Mouse (Mus musculus): Measurements from ENCODE around the gene Gm21904. TPM values are rescaled to one million over a fixed set of nuclear protein-coding genes. Genes with fewer than 3 reads are reported as not detected.
"Not testable (repeated sequence)": the region's sequence is repeated elsewhere in the genome, so short reads cannot be mapped to it uniquely, and the experiment has no call there.

The Gm21904 gene
- not detected in 2 replicates for total RNA-seq (2014; rRNA removed)
- polyA plus RNA-seq (2012; rRNA removed), result not detected in 2 replicates

DNA sequence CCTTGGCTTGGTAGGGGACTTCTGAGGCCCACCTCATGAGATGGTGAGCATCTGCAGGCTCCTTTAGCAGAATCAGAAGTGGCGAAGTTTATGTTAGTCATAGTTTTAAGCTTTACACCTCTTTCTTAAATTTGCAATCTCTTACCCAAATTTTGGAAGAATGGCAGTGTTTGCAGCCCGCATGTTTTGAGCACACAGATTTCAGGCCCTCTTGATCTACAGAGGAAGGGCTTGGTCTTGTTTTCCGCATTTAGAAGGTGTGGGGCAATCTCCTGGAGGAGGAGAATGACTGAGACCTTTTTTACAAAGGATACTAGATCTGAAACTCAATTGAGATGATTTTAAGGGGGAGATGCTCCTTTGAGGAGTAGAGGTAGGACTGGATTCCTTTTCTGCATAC lies at the start of gene Gm21904:
Gm21904 (minus strand) TSS at position 101 of the 400 bp plus-strand sequence.
- H3K9ac ChIP-seq (ENCODE audit: low read depth, low read length); H3K4me3 ChIP-seq (ENCODE audit: insufficient read depth, low read depth, low read length); H3K36me3 ChIP-seq (ENCODE audit: control insufficient read depth, insufficient read depth, low read length); H3K4me1 ChIP-seq (ENCODE audit: control insufficient read depth, insufficient read depth, low read length); H3K79me2 ChIP-seq (ENCODE audit: control insufficient read depth, insufficient read depth, low read length); DNase-seq (ENCODE audit: extremely low read depth, low read depth, low spot score); H3K27ac ChIP-seq (replicated peaks; ENCODE audit: insufficient read depth, low read depth, low read length); H3K27me3 ChIP-seq (ENCODE audit: control insufficient read depth, insufficient read depth, low read length): not testable (repeated sequence)
- no CpG with 5 or more reads among the region's 3 CpGs for WGBS

DNA sequence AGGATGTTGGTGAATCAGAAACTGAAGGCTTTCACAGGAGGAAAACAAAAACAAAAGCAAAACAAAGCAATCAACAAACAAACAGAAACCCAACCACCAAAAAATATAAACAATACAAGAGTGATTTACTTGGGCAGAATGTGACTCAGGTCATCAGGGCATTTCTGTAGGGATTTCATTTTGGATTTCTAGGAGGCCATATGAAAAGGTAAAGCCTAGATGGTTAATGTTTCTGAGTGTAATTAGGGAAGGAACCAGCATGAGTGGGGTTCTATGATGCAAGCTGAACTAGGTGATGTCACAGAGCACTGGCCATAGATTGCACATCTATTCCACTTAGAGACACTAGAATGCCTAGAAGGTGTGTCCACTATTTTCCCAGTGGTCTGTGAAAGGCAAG lies 28.4 kb upstream of the Gm21904 start, which contains the start of the genes Gm20772 and Gm20831:
Gm20772 (plus strand) TSS at position 301 of the 400 bp plus-strand sequence.
Gm20831 (plus strand) TSS at position 301 of the 400 bp plus-strand sequence.
- not testable (repeated sequence) for DNase-seq (ENCODE audit: extremely low read depth, low read depth, low spot score); H3K4me3 ChIP-seq (ENCODE audit: insufficient read depth, low read depth, low read length); H3K9ac ChIP-seq (ENCODE audit: low read depth, low read length); H3K4me1 ChIP-seq (ENCODE audit: control insufficient read depth, insufficient read depth, low read length); H3K36me3 ChIP-seq (ENCODE audit: control insufficient read depth, insufficient read depth, low read length); H3K27me3 ChIP-seq (ENCODE audit: control insufficient read depth, insufficient read depth, low read length); H3K27ac ChIP-seq (replicated peaks; ENCODE audit: insufficient read depth, low read depth, low read length); H3K79me2 ChIP-seq (ENCODE audit: control insufficient read depth, insufficient read depth, low read length)

Other genes with a start within 250 kb of the Gm21904 start
- not detected in 2 replicates for gene Gm20772, start 28.5 kb upstream of the Gm21904 start, total RNA-seq (2014; rRNA removed)
- not detected in 2 replicates for gene Gm20772, start 28.5 kb upstream of the Gm21904 start, polyA plus RNA-seq (2012; rRNA removed)
- not detected in 2 replicates for gene Gm20831, start 28.5 kb upstream of the Gm21904 start, total RNA-seq (2014; rRNA removed)
- not detected in 2 replicates for gene Gm20831, start 28.5 kb upstream of the Gm21904 start, polyA plus RNA-seq (2012; rRNA removed)
- not detected in 2 replicates for gene Srsy, start 91.1 kb upstream of the Gm21904 start, total RNA-seq (2014; rRNA removed)
- gene Srsy, start 91.1 kb upstream of the Gm21904 start, polyA plus RNA-seq (2012; rRNA removed), result not detected in 2 replicates
- not detected in 2 replicates for gene Gm21764, start 215.5 kb upstream of the Gm21904 start, total RNA-seq (2014; rRNA removed)
- not detected in 2 replicates for gene Gm21764, start 215.5 kb upstream of the Gm21904 start, polyA plus RNA-seq (2012; rRNA removed)
- gene Ssty1, start 242.8 kb upstream of the Gm21904 start, total RNA-seq (2014; rRNA removed), result not detected in 2 replicates
- gene Ssty1, start 242.8 kb upstream of the Gm21904 start, polyA plus RNA-seq (2012; rRNA removed), result not detected in 2 replicates

Data from liver, adult 2 months (tissue).